Mouse (Mus musculus): ENCODE measurements around the gene Mt3.

GRCm38 (mm10) chr8:94173848-94174403 is 21.5 kb downstream of the Mt3 start:
- TF ChIP-seq GATA1 (IDR thresholded peaks at IDR 0.05; ENCODE audit: borderline replicate concordance, low read length) (no peak), FLI1 (IDR thresholded peaks at IDR 0.05; ENCODE audit: low read length) (no peak)
